Mouse (Mus musculus) liver, embryonic 14.5 days (tissue): Measurements from ENCODE around the gene Arap1. TPM values are rescaled to one million over a fixed set of nuclear protein-coding genes. Genes with fewer than 3 reads are reported as not detected.

ENCODE experiments used
- ATAC-seq: fragments of 200-750 bp; cut with Nextera tagmentation; 2 replicates; pipeline ENCODE4 v1.8.0; 2017; ENCODE audit warnings: moderate number of reproducible peaks, mild to moderate bottlenecking, moderate library complexity; ENCODE audit not compliant: insufficient read depth
- DNase-seq, 3 experiments: peaks; one replicate each; pipeline ENCODE4 v3.0.0-alpha.2; 2012 to 2013; ENCODE audit warnings: low read depth in 3 of 3, low spot score in 3 of 3
- H3K27ac ChIP-seq: fragments of 300-500 bp; sonication (generic); 2 replicates; pipeline ENCODE4 v1.5.1; 2014; ENCODE audit warnings: moderate library complexity, mild to moderate bottlenecking, control low read depth, inconsistent platforms
- H3K27me3 ChIP-seq: fragments of 300-500 bp; sonication (generic); 2 replicates; pipeline ENCODE4 v1.6.1; 2014; ENCODE audit warnings: mild to moderate bottlenecking, low read length, moderate library complexity; ENCODE audit not compliant: control insufficient read depth, insufficient read depth
- H3K36me3 ChIP-seq: fragments of 300-500 bp; sonication (generic); replicated peaks from 2 replicates; pipeline ENCODE4 v1.6.1; 2014; ENCODE audit warnings: low read depth; ENCODE audit not compliant: control insufficient read depth, insufficient read depth
- H3K4me1 ChIP-seq, 2 experiments: fragments of 200-500 bp in 1 of 2; fragments of 300-500 bp in 1 of 2; sonication (generic) in 1 of 2; replicated peaks; 2 replicates each; pipeline ENCODE4 v1.6.1; 2012 to 2014; ENCODE audit warnings: antibody characterized with exemption in 1 of 2, inconsistent platforms in 1 of 2, low read length in 1 of 2; ENCODE audit not compliant: control insufficient read depth in 2 of 2, insufficient read depth in 2 of 2
- H3K4me2 ChIP-seq: fragments of 300-500 bp; sonication (generic); 2 replicates; pipeline ENCODE4 v1.6.1; 2014; ENCODE audit warnings: low read depth, mild to moderate bottlenecking, control low read depth, moderate library complexity
- H3K4me3 ChIP-seq, 2 experiments: fragments of 200-500 bp in 1 of 2; fragments of 300-500 bp in 1 of 2; sonication (generic) in 1 of 2; 2 replicates each; pipeline ENCODE4 v1.5.1; 2012 to 2014; ENCODE audit warnings: low read depth in 2 of 2, low read length in 2 of 2, mild to moderate bottlenecking in 2 of 2, control low read depth in 1 of 2, inconsistent platforms in 1 of 2, moderate library complexity in 1 of 2; ENCODE audit not compliant: insufficient read depth in 1 of 2
- H3K9ac ChIP-seq: fragments of 300-500 bp; sonication (generic); replicated peaks from 2 replicates; pipeline ENCODE4 v1.6.1; 2014; ENCODE audit warnings: mild to moderate bottlenecking, control low read depth, moderate library complexity
- H3K9me3 ChIP-seq: fragments of 300-500 bp; sonication (generic); 2 replicates; pipeline ENCODE4 v1.6.1; 2016; ENCODE audit warnings: low read length, mixed read lengths; ENCODE audit not compliant: control insufficient read depth
- CTCF ChIP-seq: IDR thresholded peaks from 2 replicates; pipeline ENCODE4 v1.5.1; 2016; ENCODE audit warnings: antibody characterized with exemption, low read depth, control low read depth
- EP300 ChIP-seq: IDR thresholded peaks from 2 replicates; pipeline ENCODE4 v1.6.1; 2016; ENCODE audit warnings: antibody characterized with exemption, low read depth
- WGBS: fragments of 180-500 bp; shearing (Covaris S2); extraction: QIAGEN DNeasy Blood & Tissue Kit; methylation state at CpG from one replicate; pipeline ENCODE4 v1.1.7; 2014; ENCODE audit not compliant: insufficient replicate concordance; 5-methylcytosine and 5-hydroxymethylcytosine counted together
- polyA plus RNA-seq, 2 experiments: library from polyadenylated mRNA; depleted of rRNA in 1 of 2; stranded (reverse) in 1 of 2; unstranded in 1 of 2; fragments of >200 nt; fragmentation: Nextera tagmentation in 1 of 2; extraction: Ambion mirVana in 1 of 2; gene quantifications; 2 replicates each; pipeline versions ENCODE4 v1.2.1 to v1.2.3; 2012 to 2014

Arap1 gene
- polyA plus RNA-seq, 2 experiments = 13.7 to 13.9 TPM

DNA sequence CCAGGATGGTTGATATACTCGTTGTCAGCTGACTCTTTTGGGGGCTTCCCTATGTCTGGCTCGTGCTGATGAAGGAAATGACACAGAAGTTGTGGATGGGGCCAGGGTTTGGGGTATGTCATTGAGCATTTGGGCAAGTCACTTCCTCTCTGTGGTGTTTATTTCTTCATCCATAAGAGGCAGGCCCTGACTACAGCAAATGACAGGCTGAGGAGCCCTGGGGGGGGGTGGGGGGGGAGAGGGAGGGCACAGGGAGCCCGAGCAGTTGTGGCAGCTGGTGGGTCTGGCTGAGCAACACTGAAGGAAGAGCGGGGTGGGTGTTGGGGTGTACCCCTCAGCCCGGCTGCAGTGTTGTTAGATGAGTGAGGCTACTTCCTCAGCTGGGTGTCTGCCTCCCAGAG, 14.9 kb downstream of the Arap1 start:
- H3K9me3 ChIP-seq = no peaks in the 10 kb centered on the region
- no peak overlapping the region for H3K27ac ChIP-seq
- H3K4me2 ChIP-seq = no peak overlapping the region
- DNase-seq (no peak), ATAC-seq (peak; percentile 46; the same call in 1 of the 2 replicates)
- H3K4me3 ChIP-seq = no peak overlapping the region
- H3K9ac ChIP-seq = no peak overlapping the region
- TF ChIP-seq CTCF = no peak
- 26% methylated on average over 5 of the region's 5 CpGs for WGBS
- H3K4me1 ChIP-seq = peaks cover 0 to 3% of the 10 kb centered on the region in 2 experiments; a peak in 1 of 4 replicates
- no peaks in the 10 kb centered on the region for H3K36me3 ChIP-seq
- H3K27me3 ChIP-seq = no peaks in the 10 kb centered on the region

DNA sequence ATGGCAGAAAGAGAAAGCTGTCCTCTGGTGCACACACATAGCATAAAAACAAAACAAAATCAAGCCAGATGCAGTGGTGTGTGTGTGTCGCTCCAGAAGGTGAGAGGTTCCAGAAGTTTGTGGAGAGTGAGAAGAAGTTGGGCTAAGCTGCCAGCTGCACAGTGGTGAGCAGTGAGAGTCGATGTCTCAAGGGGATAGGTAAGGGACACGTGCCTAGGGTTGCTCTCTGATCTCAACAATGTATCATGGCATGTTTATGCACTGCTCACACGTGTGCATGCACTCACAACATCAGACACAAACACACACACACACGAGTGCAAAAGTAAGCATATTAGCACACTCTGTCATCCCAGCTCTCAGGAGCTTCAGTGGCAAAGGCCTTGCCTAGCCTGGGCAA, 16.0 kb downstream of the Arap1 start:
- no peak overlapping the region for H3K4me3 ChIP-seq
- H3K27me3 ChIP-seq = no peaks in the 10 kb centered on the region
- WGBS = 60% methylated on average over 5 of the region's 5 CpGs
- no peak for DNase-seq
- H3K9ac ChIP-seq = no peak overlapping the region
- no peak overlapping the region for H3K27ac ChIP-seq
- no peaks in the 10 kb centered on the region for H3K36me3 ChIP-seq
- TF ChIP-seq EP300 = no peak
- TF ChIP-seq CTCF = no peak
- H3K4me1 ChIP-seq = peaks cover 0 to 7% of the 10 kb centered on the region in 2 experiments; a peak in 2 of 4 replicates
- H3K9me3 ChIP-seq = no peaks in the 10 kb centered on the region
- H3K4me2 ChIP-seq = no peak overlapping the region
- ATAC-seq = no peak

- no peak for TF ChIP-seq EP300
- TF ChIP-seq CTCF = peak; percentile 31; the same call in 1 of the 2 replicates
- Histone ChIP-seq H3K4me1 (peaks cover 0 to 7% of the 10 kb centered on the region in 2 experiments; a peak in 2 of 4 replicates), H3K4me2 (no peak overlapping the region), H3K4me3 (no peak overlapping the region), H3K36me3 (no peaks in the 10 kb centered on the region), H3K9me3 (no peaks in the 10 kb centered on the region), H3K9ac (no peak overlapping the region), H3K27ac (no peak overlapping the region), H3K27me3 (no peaks in the 10 kb centered on the region)
- 43% methylated on average over 11 of the region's 11 CpGs for WGBS
- DNase-seq = no peak
- ATAC-seq = no peak
These were observed 20.3 kb downstream of the Arap1 start for GRCm38 (mm10) chr7:101367901-101368852.

- H3K4me2 ChIP-seq = no peak overlapping the region
These were observed 21.8 kb downstream of the Arap1 start for GRCm38 (mm10) chr7:101369666-101370065.

DNA sequence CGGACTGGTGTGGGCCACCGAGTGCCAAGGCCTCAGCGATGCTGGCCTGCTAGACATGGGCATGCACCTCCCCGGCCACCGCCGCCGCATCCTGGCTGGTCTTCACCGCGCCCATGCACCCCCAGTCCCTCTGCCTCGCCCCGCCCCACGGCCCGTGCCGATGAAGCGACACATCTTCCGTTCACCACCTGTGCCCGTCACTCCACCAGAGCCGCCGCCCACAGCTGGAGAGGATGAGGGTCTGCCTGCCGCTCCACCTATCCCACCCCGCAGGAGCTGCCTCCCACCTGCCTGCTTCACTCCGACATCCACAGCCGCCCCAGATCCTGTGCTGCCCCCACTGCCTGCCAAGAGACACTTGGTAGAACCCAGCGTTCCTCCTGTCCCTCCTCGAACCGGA, 25.2 kb downstream of the Arap1 start:
- Histone ChIP-seq H3K4me2 (no peak overlapping the region), H3K9ac (no peak overlapping the region), H3K27ac (no peak overlapping the region), H3K9me3 (no peaks in the 10 kb centered on the region), H3K27me3 (no peaks in the 10 kb centered on the region), H3K4me1 (peaks cover under 1 to 11% of the 10 kb centered on the region in 2 experiments; a peak in 3 of 4 replicates), H3K4me3 (no peak overlapping the region), H3K36me3 (no peaks in the 10 kb centered on the region)
- 90% methylated on average over 26 of the region's 26 CpGs for WGBS
- no peak for ATAC-seq
- no peak for TF ChIP-seq EP300
- TF ChIP-seq CTCF = no peak
- DNase-seq = no peak

More at GRCm38 (mm10) chr7:101369666-101370065, 21.8 kb downstream of the Arap1 start:
- H3K4me1 ChIP-seq = peaks cover 0 to 4% of the 10 kb centered on the region in 2 experiments; a peak in 2 of 4 replicates
- H3K36me3 ChIP-seq = no peaks in the 10 kb centered on the region
- H3K9ac ChIP-seq = no peak overlapping the region
- TF ChIP-seq EP300 (no peak), CTCF (no peak)
- no peak overlapping the region for H3K27ac ChIP-seq
- no peak overlapping the region for H3K4me3 ChIP-seq
- no peak for ATAC-seq
- no peak for DNase-seq
- H3K27me3 ChIP-seq = no peaks in the 10 kb centered on the region
- no peaks in the 10 kb centered on the region for H3K9me3 ChIP-seq
- WGBS = 70% methylated on average over 7 of the region's 7 CpGs
